Mouse (Mus musculus): ENCODE results near the gene Cisd3. TPM values are rescaled to one million over a fixed set of nuclear protein-coding genes. Genes with fewer than 3 reads are reported as not detected.

The Cisd3 gene
- polyA plus RNA-seq, 2 experiments = 11.7 to 14.9 TPM

GRCm38 (mm10) chr11:97711200-97711900, 25.7 kb downstream of the Cisd3 start:
- H3K4me3 ChIP-seq (replicated peaks; ENCODE audit: low read length) = no peak overlapping the region
- no peak overlapping the region for H3K27ac ChIP-seq (replicated peaks; ENCODE audit: low read depth, low read length)
- no peaks in the 10 kb centered on the region for H3K9me3 ChIP-seq (ENCODE audit: control insufficient read depth, low read length)
- H3K27me3 ChIP-seq (ENCODE audit: control insufficient read depth, insufficient read depth, low read length) = no peaks in the 10 kb centered on the region
- no peak for TF ChIP-seq POLR2A (IDR thresholded peaks at IDR 0.05; ENCODE audit: borderline replicate concordance, extremely low read depth, insufficient read depth, insufficient read length)
- H3K4me1 ChIP-seq (ENCODE audit: control insufficient read depth, insufficient read depth, low read length) = no peaks in the 10 kb centered on the region
- no peak overlapping the region for H3K9ac ChIP-seq (ENCODE audit: low read depth, low read length, severe bottlenecking)
- 72% methylated on average over 13 of the region's 13 CpGs for WGBS
- ATAC-seq (ENCODE audit: low FRiP score, low read depth) = no peak
- peaks cover 65% of the 10 kb centered on the region for H3K36me3 ChIP-seq (ENCODE audit: control insufficient read depth, insufficient read depth, low read length)
- no peak overlapping the region for H3K4me2 ChIP-seq (replicated peaks; ENCODE audit: low read depth, low read length, severe bottlenecking)
- DNase-seq (ENCODE audit: low spot score) = no peak

GRCm38 (mm10) chr11:97712286-97712685, 26.7 kb downstream of the Cisd3 start:
- no peaks in the 10 kb centered on the region for H3K27me3 ChIP-seq (ENCODE audit: control insufficient read depth, insufficient read depth, low read length)
- 89% methylated on average over 15 of the region's 15 CpGs for WGBS
- H3K9me3 ChIP-seq (ENCODE audit: control insufficient read depth, low read length) = no peaks in the 10 kb centered on the region
- H3K27ac ChIP-seq (replicated peaks; ENCODE audit: low read depth, low read length) = no peak overlapping the region
- ATAC-seq (ENCODE audit: low FRiP score, low read depth) (no peak), DNase-seq (ENCODE audit: low spot score) (no peak)
- no peak overlapping the region for H3K4me3 ChIP-seq (replicated peaks; ENCODE audit: low read length)
- no peaks in the 10 kb centered on the region for H3K4me1 ChIP-seq (ENCODE audit: control insufficient read depth, insufficient read depth, low read length)
- H3K9ac ChIP-seq (ENCODE audit: low read depth, low read length, severe bottlenecking) = no peak overlapping the region
- no peak for TF ChIP-seq POLR2A (IDR thresholded peaks at IDR 0.05; ENCODE audit: borderline replicate concordance, extremely low read depth, insufficient read depth, insufficient read length)
- no peak overlapping the region for H3K4me2 ChIP-seq (replicated peaks; ENCODE audit: low read depth, low read length, severe bottlenecking)
- peaks cover 65% of the 10 kb centered on the region for H3K36me3 ChIP-seq (ENCODE audit: control insufficient read depth, insufficient read depth, low read length)

- Histone ChIP-seq H3K36me3 (ENCODE audit: control insufficient read depth, insufficient read depth, low read length) (peaks cover 68% of the 10 kb centered on the region), H3K4me1 (ENCODE audit: control insufficient read depth, insufficient read depth, low read length) (no peaks in the 10 kb centered on the region), H3K4me2 (replicated peaks; ENCODE audit: low read depth, low read length, severe bottlenecking) (no peak overlapping the region), H3K9me3 (ENCODE audit: control insufficient read depth, low read length) (no peaks in the 10 kb centered on the region), H3K9ac (ENCODE audit: low read depth, low read length, severe bottlenecking) (no peak overlapping the region), H3K27ac (replicated peaks; ENCODE audit: low read depth, low read length) (no peak overlapping the region), H3K27me3 (ENCODE audit: control insufficient read depth, insufficient read depth, low read length) (no peaks in the 10 kb centered on the region), H3K4me3 (replicated peaks; ENCODE audit: low read length) (no peak overlapping the region)
- WGBS = 90% methylated on average over 8 of the region's 8 CpGs
- ATAC-seq (ENCODE audit: low FRiP score, low read depth) (no peak), DNase-seq (ENCODE audit: low spot score) (no peak)
- no peak for TF ChIP-seq POLR2A (IDR thresholded peaks at IDR 0.05; ENCODE audit: borderline replicate concordance, extremely low read depth, insufficient read depth, insufficient read length)
Observed at GRCm38 (mm10) chr11:97713896-97714295, 28.3 kb downstream of the Cisd3 start.

GRCm38 (mm10) chr11:97714356-97714755, 28.7 kb downstream of the Cisd3 start:
- H3K27ac ChIP-seq (replicated peaks; ENCODE audit: low read depth, low read length) = no peak overlapping the region
- no peaks in the 10 kb centered on the region for H3K27me3 ChIP-seq (ENCODE audit: control insufficient read depth, insufficient read depth, low read length)
- H3K4me1 ChIP-seq (ENCODE audit: control insufficient read depth, insufficient read depth, low read length) = no peaks in the 10 kb centered on the region
- no peak overlapping the region for H3K9ac ChIP-seq (ENCODE audit: low read depth, low read length, severe bottlenecking)
- no peak overlapping the region for H3K4me2 ChIP-seq (replicated peaks; ENCODE audit: low read depth, low read length, severe bottlenecking)
- H3K9me3 ChIP-seq (ENCODE audit: control insufficient read depth, low read length) = no peaks in the 10 kb centered on the region
- WGBS = 98% methylated on average over 3 of the region's 3 CpGs
- ATAC-seq (ENCODE audit: low FRiP score, low read depth) (no peak), DNase-seq (ENCODE audit: low spot score) (no peak)
- H3K36me3 ChIP-seq (ENCODE audit: control insufficient read depth, insufficient read depth, low read length) = peaks cover 68% of the 10 kb centered on the region
- no peak overlapping the region for H3K4me3 ChIP-seq (replicated peaks; ENCODE audit: low read length)
- TF ChIP-seq POLR2A (IDR thresholded peaks at IDR 0.05; ENCODE audit: borderline replicate concordance, extremely low read depth, insufficient read depth, insufficient read length) = no peak

DNA sequence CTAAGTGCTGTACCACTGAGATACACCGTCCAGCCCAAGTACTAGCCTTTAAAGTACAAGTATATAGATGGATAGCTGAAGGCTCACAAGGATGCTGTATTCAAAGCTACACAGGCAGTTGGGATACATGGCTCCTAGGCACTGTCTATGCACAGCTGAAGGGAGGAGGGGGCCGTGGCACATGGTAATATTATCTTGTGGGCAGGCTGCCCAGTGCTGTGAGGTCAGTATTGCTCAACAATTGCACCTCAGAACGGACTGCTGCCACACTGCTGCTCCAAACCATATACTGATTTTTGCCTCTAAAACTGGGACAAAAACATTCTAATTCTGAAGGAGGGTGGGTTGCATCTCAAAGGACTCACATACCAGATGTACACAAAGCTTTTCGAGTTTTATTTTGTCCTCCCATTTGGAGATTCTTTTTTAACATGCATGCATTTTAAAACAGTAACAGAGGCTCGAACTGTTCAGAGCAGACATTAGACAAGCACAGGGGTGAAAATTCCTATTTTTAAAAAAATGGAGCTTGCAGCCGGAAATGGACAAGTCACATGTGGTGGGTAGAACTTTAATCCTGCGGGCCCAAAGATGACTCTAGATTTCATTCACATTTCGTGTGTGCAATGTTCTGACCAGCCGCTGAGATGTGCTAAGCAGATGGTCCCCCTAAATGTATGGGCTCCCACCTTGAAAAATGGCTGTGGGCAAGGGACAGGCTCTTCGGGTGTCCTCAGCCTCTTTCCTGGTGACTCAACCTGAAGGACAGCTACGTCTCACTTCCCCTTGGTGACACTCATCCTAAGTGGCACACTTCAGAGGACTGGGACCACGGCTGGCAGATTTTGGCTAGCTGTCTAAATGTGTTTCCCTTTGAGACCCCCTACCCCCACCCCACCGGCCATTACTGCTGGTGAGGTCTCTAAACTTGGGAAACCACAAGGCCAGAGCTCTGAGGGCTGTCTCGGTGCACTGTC, 29.4 kb downstream of the Cisd3 start:
- no peaks in the 10 kb centered on the region for H3K27me3 ChIP-seq (ENCODE audit: control insufficient read depth, insufficient read depth, low read length)
- H3K4me1 ChIP-seq (ENCODE audit: control insufficient read depth, insufficient read depth, low read length) = no peaks in the 10 kb centered on the region
- no peak overlapping the region for H3K9ac ChIP-seq (ENCODE audit: low read depth, low read length, severe bottlenecking)
- 89% methylated on average over 14 of the region's 14 CpGs for WGBS
- no peak for TF ChIP-seq POLR2A (IDR thresholded peaks at IDR 0.05; ENCODE audit: borderline replicate concordance, extremely low read depth, insufficient read depth, insufficient read length)
- no peaks in the 10 kb centered on the region for H3K9me3 ChIP-seq (ENCODE audit: control insufficient read depth, low read length)
- ATAC-seq (ENCODE audit: low FRiP score, low read depth) (0 out of 2 replicates have a peak, but pooled peaks have one; percentile 11), DNase-seq (ENCODE audit: low spot score) (peak; percentile 41)
- H3K36me3 ChIP-seq (ENCODE audit: control insufficient read depth, insufficient read depth, low read length) = peaks cover 73% of the 10 kb centered on the region
- no peak overlapping the region for H3K27ac ChIP-seq (replicated peaks; ENCODE audit: low read depth, low read length)
- no peak overlapping the region for H3K4me2 ChIP-seq (replicated peaks; ENCODE audit: low read depth, low read length, severe bottlenecking)
- no peak overlapping the region for H3K4me3 ChIP-seq (replicated peaks; ENCODE audit: low read length)
